In genomic region chr19:46327531-46328064, GRCm38 (mm10) we compare ENCODE assay signal across 8 mouse cellular contexts. TPM values are rescaled to one million over a fixed set of nuclear protein-coding genes. Genes with fewer than 3 reads are reported as not detected.
DNase-seq lines count a peak whose midpoint lies in the region; ATAC-seq and TF ChIP-seq lines count a peak whose summit lies in the region.

No protein-coding gene starts in this region.

- no peak for TF ChIP-seq EP300 in ES-Bruce4 (IDR thresholded peaks at IDR 0.05; ENCODE audit: insufficient read depth, low read depth, low read length)

- peak overlapping the region; percentile 98 for H3K4me2 ChIP-seq in heart, embryonic 13.5 days
- H3K4me2 ChIP-seq in heart, embryonic 16.5 days (ENCODE audit: low read depth, low read length) = peak overlapping the region; percentile 75
- peak overlapping the region; percentile 100 for H3K4me2 ChIP-seq in liver, embryonic 16.5 days (ENCODE audit: low read depth, low read length)

- H3K27me3 ChIP-seq in heart, embryonic 13.5 days (replicated peaks) = peaks cover 50% of the 10 kb centered on the region
- H3K27me3 ChIP-seq in ES-Bruce4 (ENCODE audit: control insufficient read depth, insufficient read depth, low read length, poor library complexity, severe bottlenecking) = no peaks in the 10 kb centered on the region
- peaks cover 48% of the 10 kb centered on the region for H3K27me3 ChIP-seq in heart, embryonic 16.5 days (ENCODE audit: control insufficient read depth, insufficient read depth, low read length)
- H3K27me3 ChIP-seq in liver, embryonic 16.5 days (ENCODE audit: control insufficient read depth, insufficient read depth, low read depth, low read length) = peaks cover 51% of the 10 kb centered on the region

- ATAC-seq in heart, embryonic 13.5 days (ENCODE audit: extremely low read depth, insufficient number of reproducible peaks, low FRiP score, low TSS enrichment) = no peak
- ATAC-seq in heart, embryonic 16.5 days (replicated peaks; ENCODE audit: extremely low read depth, insufficient read depth, low FRiP score) = no peak
- no peak for ATAC-seq in liver, embryonic 16.5 days (ENCODE audit: low read depth)

- no peaks in the 10 kb centered on the region for H3K9me3 ChIP-seq in heart, embryonic 13.5 days
- no peaks in the 10 kb centered on the region for H3K9me3 ChIP-seq in ES-Bruce4 (replicated peaks; ENCODE audit: control insufficient read depth, insufficient read depth, low read length, poor library complexity, severe bottlenecking)
- no peaks in the 10 kb centered on the region for H3K9me3 ChIP-seq in heart, embryonic 16.5 days (replicated peaks; ENCODE audit: control insufficient read depth, low read length)
- H3K9me3 ChIP-seq in liver, embryonic 16.5 days (replicated peaks; ENCODE audit: control insufficient read depth, low read length) = no peaks in the 10 kb centered on the region

- peak overlapping the region; percentile 79 for H3K4me3 ChIP-seq in heart, embryonic 13.5 days
- peak overlapping the region; percentile 23 for H3K4me3 ChIP-seq in ES-Bruce4 (ENCODE audit: low read depth, low read length)
- peak overlapping the region; percentile 78 for H3K4me3 ChIP-seq in heart, embryonic 16.5 days (ENCODE audit: low read length)
- peak overlapping the region; percentile 69 for H3K4me3 ChIP-seq in liver, embryonic 16.5 days (ENCODE audit: low read depth, low read length)

- peak overlapping the region; percentile 84 for H3K9ac ChIP-seq in heart, embryonic 13.5 days
- peak overlapping the region; percentile 19; the same call in 1 of the 2 replicates for H3K9ac ChIP-seq in ES-Bruce4 (ENCODE audit: low read depth, poor library complexity, severe bottlenecking)
- peak overlapping the region; percentile 83 for H3K9ac ChIP-seq in heart, embryonic 16.5 days (ENCODE audit: low read length)
- peak overlapping the region; percentile 68; the same call in 1 of the 2 replicates for H3K9ac ChIP-seq in liver, embryonic 16.5 days (ENCODE audit: low read depth, low read length)

- peaks cover 28% of the 10 kb centered on the region for H3K4me1 ChIP-seq in heart, embryonic 13.5 days
- H3K4me1 ChIP-seq in ES-Bruce4 (ENCODE audit: control insufficient read depth, insufficient read depth, low read length) = no peaks in the 10 kb centered on the region
- H3K4me1 ChIP-seq in heart, embryonic 16.5 days (ENCODE audit: control insufficient read depth, insufficient read depth, low read length) = peaks cover 15% of the 10 kb centered on the region
- H3K4me1 ChIP-seq in liver, embryonic 16.5 days (ENCODE audit: control insufficient read depth, low read depth, low read length) = peaks cover 33% of the 10 kb centered on the region

- H3K36me3 ChIP-seq in heart, embryonic 13.5 days = peaks cover 25% of the 10 kb centered on the region
- H3K36me3 ChIP-seq in ES-Bruce4 (ENCODE audit: control insufficient read depth, insufficient read depth, low read length, poor library complexity, severe bottlenecking) = no peaks in the 10 kb centered on the region; the same call in 1 of the 2 replicates
- H3K36me3 ChIP-seq in heart, embryonic 16.5 days (ENCODE audit: control insufficient read depth, insufficient read depth) = peaks cover 12% of the 10 kb centered on the region; the same call in 1 of the 2 replicates
- H3K36me3 ChIP-seq in liver, embryonic 16.5 days (ENCODE audit: control insufficient read depth, insufficient read depth) = 0 out of 2 replicates have a peak, but pooled peaks cover 3% of the 10 kb centered on the region

- H3K27ac ChIP-seq in heart, embryonic 13.5 days (replicated peaks) = peak overlapping the region; percentile 84; the same call in 1 of the 2 replicates
- H3K27ac ChIP-seq in ES-Bruce4 (ENCODE audit: insufficient read depth, low read length) = no peak overlapping the region
- H3K27ac ChIP-seq in heart, embryonic 16.5 days (ENCODE audit: low read length) = no peak overlapping the region; the same call in 1 of the 2 replicates
- H3K27ac ChIP-seq in liver, embryonic 16.5 days (ENCODE audit: low read length) = peak overlapping the region; percentile 83

- no peak for TF ChIP-seq POLR2A in ES-Bruce4 (IDR thresholded peaks at IDR 0.05; ENCODE audit: insufficient read depth, low read length)

- no peak for TF ChIP-seq CTCF in ES-Bruce4 (IDR thresholded peaks at IDR 0.05; ENCODE audit: low read depth, low read length)

- WGBS in heart, embryonic 13.5 days = 22% methylated on average over 14 of the region's 14 CpGs
- 25% methylated on average over 14 of the region's 14 CpGs for WGBS in heart, embryonic 16.5 days
- 21% methylated on average over 14 of the region's 14 CpGs for WGBS in liver, embryonic 16.5 days (ENCODE audit: insufficient replicate concordance)

- DNase-seq in heart, postnatal 36 days = no peak
- no peak for DNase-seq in adrenal gland, postnatal 10 days
- no peak for DNase-seq in retina, embryonic 14.5 days (ENCODE audit: low spot score)
- DNase-seq in gastrocnemius, adult 18-20 months (ENCODE audit: low spot score) = no peak

- intact Hi-C loops in heart, postnatal 36 days (cut with DNase I) = loop anchor here (1.0 to 2.0 kb wide), 2 partner anchors 23 to 249 kb away; partner anchors contain the start of gene Nfkb2

RNA-seq across cellular contexts. Expression of gene Fbxl15, which starts 0.4 kb away (rescaled TPM):
- polyA plus RNA-seq in heart, embryonic 13.5 days (2015; fragmentation: Nextera tagmentation; extraction: Ambion mirVana) = 9.5 and 10.2 TPM in 2 replicates
- 1 to 10 TPM; 4.2 to 4.4 TPM for total RNA-seq in heart, postnatal 36 days (2021)
- polyA plus RNA-seq in ES-Bruce4 (2011; ENCODE audit: insufficient read depth, insufficient read length, low read depth, missing spikeins) = 1.1 TPM in 2 replicates
- 11.0 and 12.8 TPM in 2 replicates for polyA plus RNA-seq in heart, embryonic 16.5 days (2015; fragmentation: Nextera tagmentation; extraction: Ambion mirVana)
- polyA plus RNA-seq in liver, embryonic 16.5 days (2015; fragmentation: Nextera tagmentation; extraction: Ambion mirVana) = 11.1 and 11.6 TPM in 2 replicates
- total RNA-seq in adrenal gland, postnatal 10 days (2021) = 10 to 100 TPM in 1 of 2 experiments, 1 to 10 TPM in 1; 8.9 to 10.5 TPM
- total RNA-seq in gastrocnemius, adult 18-20 months (2021) = 1 to 10 TPM; 3.5 to 3.9 TPM

RNA-seq across cellular contexts. Expression of gene Psd, which starts 0.6 kb away (rescaled TPM):
- polyA plus RNA-seq in heart, embryonic 13.5 days (2015; fragmentation: Nextera tagmentation; extraction: Ambion mirVana) = 4.3 and 5.6 TPM in 2 replicates
- 1 to 10 TPM in 1 of 2 experiments, under 1 TPM in 1; 0.57 to 1.3 TPM for total RNA-seq in heart, postnatal 36 days (2021)
- 1.4 and 2.0 TPM in 2 replicates for polyA plus RNA-seq in ES-Bruce4 (2011; ENCODE audit: insufficient read depth, insufficient read length, low read depth, missing spikeins)
- polyA plus RNA-seq in heart, embryonic 16.5 days (2015; fragmentation: Nextera tagmentation; extraction: Ambion mirVana) = 4.1 and 5.1 TPM in 2 replicates
- 3.3 TPM in 2 replicates for polyA plus RNA-seq in liver, embryonic 16.5 days (2015; fragmentation: Nextera tagmentation; extraction: Ambion mirVana)
- 10 to 100 TPM in 1 of 2 experiments, 1 to 10 TPM in 1; 8.2 to 11.9 TPM for total RNA-seq in adrenal gland, postnatal 10 days (2021)
- under 1 TPM; 0.09 to 0.11 TPM for total RNA-seq in gastrocnemius, adult 18-20 months (2021)

RNA-seq across cellular contexts. Expression of gene Cuedc2, which starts 10.9 kb away (rescaled TPM):
- 114 and 131 TPM in 2 replicates for polyA plus RNA-seq in heart, embryonic 13.5 days (2015; fragmentation: Nextera tagmentation; extraction: Ambion mirVana)
- total RNA-seq in heart, postnatal 36 days (2021) = 10 to 100 TPM; 87.2 to 94.6 TPM
- 65.5 and 78.3 TPM in 2 replicates for polyA plus RNA-seq in ES-Bruce4 (2011; ENCODE audit: insufficient read depth, insufficient read length, low read depth, missing spikeins)
- polyA plus RNA-seq in heart, embryonic 16.5 days (2015; fragmentation: Nextera tagmentation; extraction: Ambion mirVana) = 142 and 150 TPM in 2 replicates
- 67.3 and 67.6 TPM in 2 replicates for polyA plus RNA-seq in liver, embryonic 16.5 days (2015; fragmentation: Nextera tagmentation; extraction: Ambion mirVana)
- total RNA-seq in adrenal gland, postnatal 10 days (2021) = 10 to 100 TPM; 78.9 to 90.4 TPM
- 10 to 100 TPM; 59.8 to 65.7 TPM for total RNA-seq in gastrocnemius, adult 18-20 months (2021)

RNA-seq across cellular contexts. Expression of gene Mfsd13a, which starts 13.3 kb away (rescaled TPM):
- polyA plus RNA-seq in heart, embryonic 13.5 days (2015; fragmentation: Nextera tagmentation; extraction: Ambion mirVana) = 4.5 and 5.2 TPM in 2 replicates
- total RNA-seq in heart, postnatal 36 days (2021) = 1 to 10 TPM; 2.4 to 2.5 TPM
- polyA plus RNA-seq in ES-Bruce4 (2011; ENCODE audit: insufficient read depth, insufficient read length, low read depth, missing spikeins) = 47.5 and 51.2 TPM in 2 replicates
- polyA plus RNA-seq in heart, embryonic 16.5 days (2015; fragmentation: Nextera tagmentation; extraction: Ambion mirVana) = 6.0 TPM in 2 replicates
- 11.2 and 13.8 TPM in 2 replicates for polyA plus RNA-seq in liver, embryonic 16.5 days (2015; fragmentation: Nextera tagmentation; extraction: Ambion mirVana)
- 1 to 10 TPM; 4.6 to 7.4 TPM for total RNA-seq in adrenal gland, postnatal 10 days (2021)
- total RNA-seq in gastrocnemius, adult 18-20 months (2021) = 1 to 10 TPM; 1.6 to 1.9 TPM

RNA-seq across cellular contexts. Expression of gene 2310034G01Rik, which starts 22.5 kb away (rescaled TPM):
- polyA plus RNA-seq in heart, embryonic 13.5 days (2015; fragmentation: Nextera tagmentation; extraction: Ambion mirVana) = 0.76 and 1.4 TPM in 2 replicates
- total RNA-seq in heart, postnatal 36 days (2021) = under 1 TPM; 0.33 to 0.50 TPM
- polyA plus RNA-seq in ES-Bruce4 (2011; ENCODE audit: insufficient read depth, insufficient read length, low read depth, missing spikeins) = 0.43 TPM in 1 of 2 replicates, not detected in the other
- 1.1 and 1.2 TPM in 2 replicates for polyA plus RNA-seq in heart, embryonic 16.5 days (2015; fragmentation: Nextera tagmentation; extraction: Ambion mirVana)
- polyA plus RNA-seq in liver, embryonic 16.5 days (2015; fragmentation: Nextera tagmentation; extraction: Ambion mirVana) = 0.36 and 0.40 TPM in 2 replicates
- total RNA-seq in adrenal gland, postnatal 10 days (2021) = under 1 TPM; 0.33 to 0.58 TPM
- under 1 TPM; 0.27 to 0.43 TPM for total RNA-seq in gastrocnemius, adult 18-20 months (2021)

Comparison
In these comparisons a context has a peak if more than half of its experiments do, and no peak if none do; other contexts are left out.
1. H3K27ac ChIP-seq: peak in heart, embryonic 13.5 days (single experiment) and liver, embryonic 16.5 days (single experiment); none in ES-Bruce4 (single experiment) and heart, embryonic 16.5 days (single experiment).
2. H3K4me3 ChIP-seq: peak in every context shown above with its lines; median percentile 79 in heart, embryonic 13.5 days; 78 in heart, embryonic 16.5 days; 69 in liver, embryonic 16.5 days; 23 in ES-Bruce4.
3. H3K9ac ChIP-seq: peak in every context shown above with its lines; median percentile 84 in heart, embryonic 13.5 days; 83 in heart, embryonic 16.5 days; 68 in liver, embryonic 16.5 days; 19 in ES-Bruce4.
4. Peak in every context shown above with its lines, with median percentiles within 50 percentile points of each other: H3K4me2 ChIP-seq.